Mouse (Mus musculus) testis, adult 2 months (tissue): ENCODE data around the gene Pdik1l.

Experiments
- CTCF ChIP-seq: fragments of 200-500 bp; IDR thresholded peaks from 2 replicates; pipeline ENCODE4 v1.5.1; 2012; ENCODE audit warnings: low read depth, mild to moderate bottlenecking, inconsistent platforms, low read length, moderate library complexity; ENCODE audit not compliant: control insufficient read depth, insufficient read depth, insufficient replicate concordance
- POLR2A ChIP-seq: fragments of 200-500 bp; IDR thresholded peaks from 2 replicates; pipeline ENCODE4 v1.6.1; 2012; ENCODE audit warnings: low read depth, mild to moderate bottlenecking, inconsistent platforms, low read length, moderate library complexity; ENCODE audit not compliant: control insufficient read depth

DNA sequence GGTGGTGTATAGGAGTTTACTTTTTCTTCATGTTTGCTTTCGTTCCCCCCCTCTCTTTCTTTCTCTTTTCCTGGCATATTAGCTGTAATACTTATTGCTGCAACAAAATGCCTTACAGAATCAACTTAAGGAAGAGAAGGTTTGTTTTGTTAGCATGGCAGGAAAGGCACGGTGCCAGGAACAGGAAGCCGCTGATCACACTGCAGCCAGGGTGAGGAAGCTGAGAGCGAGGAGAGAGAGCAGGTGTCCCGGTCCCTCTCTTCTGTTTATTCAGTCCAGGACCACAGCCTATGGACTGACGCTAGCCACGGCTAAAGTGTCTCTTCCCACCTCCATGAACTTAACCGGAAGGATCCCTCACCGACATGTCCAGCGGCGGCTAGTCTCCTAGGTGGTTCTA is 29.3 kb downstream of the Pdik1l start:
- TF ChIP-seq CTCF (no peak), POLR2A (no peak)
